Mouse (Mus musculus) liver, adult 2 months (tissue): ENCODE data around the gene Fgfr2.

Experiments
- CTCF ChIP-seq: fragments of 200-500 bp; IDR thresholded peaks from 2 replicates; pipeline ENCODE4 v1.5.1; 2011; ENCODE audit warnings: low read depth, low read length, control low read depth
- POLR2A ChIP-seq: fragments of 200-500 bp; IDR thresholded peaks from 2 replicates; pipeline ENCODE4 v1.6.1; 2011; ENCODE audit warnings: low read length, control low read depth; ENCODE audit not compliant: insufficient read depth; ENCODE audit errors: extremely low read depth

DNA sequence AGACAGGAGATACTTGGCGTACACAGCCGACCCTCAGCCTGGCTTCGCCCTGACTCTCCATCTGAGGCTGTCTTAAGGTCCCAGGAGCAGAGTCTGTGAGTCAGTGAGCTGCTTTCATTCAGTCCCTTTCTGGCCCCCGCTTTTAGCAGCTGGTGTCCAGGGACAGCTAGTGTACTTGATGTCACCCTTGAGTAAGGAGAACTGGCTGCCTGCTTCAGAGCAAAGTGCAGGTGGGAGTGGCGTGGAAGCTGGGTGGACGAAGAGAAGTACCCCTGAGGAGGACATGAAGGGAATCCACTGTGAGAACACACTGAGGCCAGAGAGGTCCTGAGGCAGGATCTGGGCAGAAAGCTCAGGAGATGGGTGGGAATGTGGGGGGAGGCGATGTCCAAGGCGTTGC lies 2184.3 kb downstream of the Fgfr2 start:
- no peak for TF ChIP-seq POLR2A
- TF ChIP-seq CTCF: no peak
